Mouse (Mus musculus) thymus, postnatal 36 days (tissue): Measurements from ENCODE around the gene Gpatch2.

ENCODE experiments used
- DNase-seq, 2 experiments: peaks; one replicate each; pipeline ENCODE4 v3.0.0; 2022; ENCODE audit warnings: mixed read lengths in 2 of 2

Gene Gpatch2

DNA sequence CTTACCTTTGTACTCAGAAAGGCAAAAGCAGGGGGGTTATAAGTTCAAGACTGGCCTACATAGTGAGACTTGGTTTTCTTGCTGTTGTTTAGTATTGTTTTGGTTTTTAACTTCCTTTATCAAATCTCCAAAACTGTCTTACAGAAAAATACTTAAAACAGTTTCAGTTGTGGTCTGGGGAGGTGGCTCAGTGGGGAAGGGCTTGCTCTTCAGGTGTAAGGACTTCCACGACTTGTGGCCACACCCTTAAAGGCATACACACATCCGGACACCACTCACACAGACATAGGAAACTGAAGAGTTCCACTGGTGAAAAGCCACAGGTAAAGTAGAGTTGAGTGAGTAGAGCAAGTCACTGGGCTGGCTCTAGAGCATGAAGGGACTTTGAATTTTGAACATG, 93.2 kb downstream of the Gpatch2 start:
- DNase-seq, result no peak

DNA sequence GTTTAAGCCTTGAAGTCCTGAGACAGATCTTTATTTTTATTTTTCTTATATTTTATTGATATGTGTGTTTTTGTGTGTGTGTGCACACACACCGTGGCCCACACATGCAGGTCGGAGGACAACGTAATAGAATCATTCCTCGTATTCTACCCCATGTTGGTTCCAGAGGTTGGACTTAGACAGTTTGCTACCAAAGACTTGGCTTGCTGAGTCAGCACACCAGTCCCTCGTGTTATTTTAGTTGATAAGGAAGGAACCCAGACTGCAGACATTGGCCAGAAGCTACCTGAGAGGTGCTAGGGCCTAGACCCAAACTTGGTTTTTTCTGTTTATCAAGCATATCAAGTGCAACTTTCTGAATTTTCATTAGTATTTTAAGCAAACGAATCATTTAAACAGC, 95.8 kb downstream of the Gpatch2 start:
- DNase-seq, result no peak

DNA sequence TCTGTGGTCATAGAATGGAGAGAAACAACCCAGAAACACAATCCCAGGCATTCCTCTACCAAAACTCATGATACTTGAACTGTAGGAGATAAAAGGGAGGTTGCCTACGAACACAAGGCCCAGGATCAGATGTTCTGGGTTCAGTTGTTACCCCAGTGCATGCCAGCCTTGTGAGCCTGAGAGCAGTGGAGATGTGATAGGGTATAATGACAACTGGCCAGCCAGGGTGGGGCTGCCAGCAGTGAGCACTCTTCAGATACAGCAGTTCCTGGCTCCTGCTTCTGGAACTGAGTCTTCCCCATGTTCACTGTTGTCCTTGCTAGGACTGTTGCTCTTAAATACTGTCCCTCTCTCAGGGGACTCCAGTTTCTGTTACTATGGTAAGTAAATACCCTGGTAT, 98.0 kb downstream of the Gpatch2 start:
- no peak for DNase-seq

DNA sequence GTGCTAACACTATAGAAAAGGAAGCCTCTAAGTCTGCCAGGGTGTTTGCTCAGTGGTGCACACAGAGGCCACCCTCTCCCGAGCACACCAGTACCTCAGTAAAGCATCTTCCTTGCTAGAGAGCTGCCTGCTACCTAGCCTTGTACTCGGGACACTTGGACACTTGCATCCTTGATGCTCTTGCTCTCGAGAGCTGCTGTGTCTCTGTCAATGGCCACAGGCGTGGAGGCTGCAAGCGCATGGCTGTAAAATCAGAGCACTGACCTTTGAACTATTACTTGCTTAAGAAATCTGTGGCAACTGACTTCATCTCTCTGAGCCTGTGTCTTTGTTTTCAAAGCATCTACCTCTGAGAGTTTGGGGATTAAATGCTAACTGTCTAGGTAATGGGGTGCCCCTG, 98.5 kb downstream of the Gpatch2 start:
- no peak for DNase-seq

DNA sequence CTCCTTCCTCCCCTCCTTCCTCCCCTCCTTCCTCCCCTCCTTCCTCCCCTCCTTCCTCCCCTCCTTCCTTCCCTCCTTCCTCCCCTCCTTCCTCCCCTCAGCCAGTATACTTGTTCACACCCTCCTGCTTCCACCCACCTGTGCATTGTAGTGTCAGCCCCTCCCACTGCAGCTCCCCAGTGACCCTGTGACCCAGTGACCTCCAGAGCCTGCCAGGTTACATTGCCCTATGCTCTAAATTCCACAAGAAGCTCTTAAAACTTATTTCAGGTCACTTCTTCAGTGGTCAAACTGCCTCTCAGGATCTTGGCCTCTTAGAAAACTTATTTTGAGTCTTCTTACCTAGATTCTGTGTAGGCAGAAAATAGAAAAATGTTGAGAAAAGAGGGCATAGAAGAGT, 99.2 kb downstream of the Gpatch2 start:
- no peak for DNase-seq

DNA sequence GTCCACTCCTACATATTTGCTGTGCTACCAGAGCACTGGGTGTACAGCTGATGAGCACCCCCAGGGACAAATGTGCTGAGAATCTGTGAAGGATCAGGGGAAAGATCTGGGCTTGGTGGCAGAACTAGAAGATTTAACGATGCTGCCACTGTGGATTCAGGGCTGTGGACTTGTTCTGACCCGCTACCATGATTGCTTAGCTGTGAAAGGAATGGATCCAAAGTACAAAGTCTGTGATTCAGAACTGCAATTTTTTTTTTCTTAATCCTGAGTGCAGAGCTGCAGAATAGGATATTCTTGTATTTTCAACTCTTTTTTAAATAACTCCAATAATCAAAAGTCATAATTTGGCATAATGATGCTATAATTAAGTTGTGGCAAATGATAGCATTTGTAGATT, 100.5 kb downstream of the Gpatch2 start:
- DNase-seq, result no peak

DNA sequence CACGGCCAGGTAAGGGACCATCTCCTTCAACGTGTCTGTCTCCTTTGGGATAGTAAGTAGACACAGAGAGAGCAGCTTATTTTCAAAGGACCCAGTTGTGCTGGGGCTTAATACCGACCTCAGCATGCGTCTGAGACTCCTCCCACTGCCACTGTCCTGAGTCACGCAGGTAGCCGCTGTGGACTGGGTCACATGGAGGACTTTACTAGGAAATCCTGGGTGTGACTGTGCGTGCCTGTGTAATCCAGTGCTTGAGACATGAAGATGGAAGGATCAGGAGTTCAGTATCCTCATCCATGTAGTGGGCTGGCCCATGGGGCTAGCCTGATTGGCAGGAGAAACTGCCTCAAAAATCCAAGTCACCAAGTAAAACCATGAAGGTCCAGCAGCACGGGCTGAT, 101.2 kb downstream of the Gpatch2 start:
- no peak for DNase-seq

DNA sequence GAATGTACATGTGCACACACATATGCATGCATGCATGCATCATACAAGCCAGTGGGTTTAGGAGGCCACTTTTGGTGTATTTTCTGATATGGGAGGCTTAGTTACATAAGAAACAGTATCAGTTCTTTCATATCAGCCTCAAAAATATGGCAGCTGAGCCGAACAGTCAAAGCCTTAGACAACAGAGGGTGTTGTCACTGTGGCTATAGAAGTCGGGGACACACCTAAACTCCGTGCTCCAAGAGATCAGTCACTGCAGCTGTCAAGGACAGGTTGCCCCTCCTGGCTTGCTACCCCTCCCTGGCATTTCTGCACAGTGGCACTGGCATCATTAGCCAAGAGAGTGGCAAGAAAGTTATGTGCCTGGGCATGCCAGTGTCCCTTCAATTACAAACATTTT, 106.5 kb downstream of the Gpatch2 start:
- no peak for DNase-seq

DNA sequence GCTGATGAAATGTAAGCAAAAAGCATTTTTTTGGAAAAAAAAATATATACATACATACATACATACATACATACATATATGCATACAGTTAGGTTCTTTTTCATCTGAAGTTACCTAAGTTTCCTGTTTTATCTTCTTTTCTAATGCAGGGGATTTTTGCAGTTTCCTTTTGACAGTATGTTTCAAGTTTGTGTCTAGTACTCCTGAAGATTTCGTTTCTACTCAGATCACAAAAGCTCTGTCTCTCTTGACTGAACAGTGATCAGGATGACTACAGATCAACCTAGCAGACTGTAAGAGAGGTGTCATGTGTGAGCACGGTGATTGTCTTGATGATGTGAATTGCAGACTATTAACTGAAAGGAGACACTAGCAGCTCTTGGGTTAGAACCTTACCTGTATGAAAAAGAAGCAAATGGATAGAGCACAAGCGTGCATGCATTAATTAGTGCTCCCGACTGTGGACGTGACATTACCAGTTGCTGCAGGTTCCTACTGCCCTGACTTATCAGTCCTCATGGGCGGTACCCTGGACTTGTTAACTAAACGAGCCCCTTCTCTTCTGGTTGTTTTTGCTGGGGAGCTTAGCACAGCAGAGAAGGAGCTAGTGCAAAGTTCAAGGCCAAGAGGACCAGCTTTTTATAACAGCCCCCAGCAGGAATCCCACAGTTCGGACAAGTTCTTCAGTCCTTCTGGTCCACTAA, 107.3 kb downstream of the Gpatch2 start:
- no peak for DNase-seq

DNA sequence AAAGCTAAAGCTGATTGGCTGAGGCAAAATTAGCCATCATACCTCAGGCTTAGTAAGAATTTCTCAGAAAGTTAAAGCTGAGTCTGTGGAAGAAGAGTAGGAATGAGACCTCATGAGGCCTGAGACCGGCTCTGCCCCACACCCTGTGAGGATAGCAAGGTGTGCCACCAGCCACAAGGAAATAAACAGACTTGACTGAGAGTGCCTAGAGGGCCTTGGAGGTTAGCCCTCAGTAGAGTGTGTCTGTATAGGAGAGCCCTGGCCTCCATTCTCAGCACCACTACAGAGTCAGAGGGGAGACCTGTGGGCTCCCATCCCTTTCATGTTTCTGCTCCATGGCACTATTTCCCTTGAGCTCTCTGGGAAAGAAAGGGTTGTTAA, 107.9 kb downstream of the Gpatch2 start:
- DNase-seq, result no peak

DNA sequence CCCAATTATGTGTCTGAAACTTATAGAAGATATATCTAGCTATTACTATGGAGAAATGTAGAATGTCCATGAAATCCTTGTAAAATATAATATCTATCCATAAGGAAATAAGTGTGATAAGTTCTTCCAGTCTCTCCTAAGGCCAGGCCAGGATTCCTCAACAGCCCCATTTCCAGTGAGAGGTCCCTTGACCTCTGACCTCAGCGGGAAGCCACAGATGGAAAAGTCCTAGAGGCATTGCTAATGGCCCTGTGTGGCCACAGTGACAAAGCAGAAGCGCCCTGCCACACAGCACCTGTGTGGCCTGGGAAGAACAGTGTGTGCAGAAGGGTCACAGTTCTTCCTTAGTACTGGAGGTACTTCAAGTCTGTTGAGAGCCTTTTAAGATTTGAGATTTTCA, 127.2 kb downstream of the Gpatch2 start:
- DNase-seq, result no peak

DNA sequence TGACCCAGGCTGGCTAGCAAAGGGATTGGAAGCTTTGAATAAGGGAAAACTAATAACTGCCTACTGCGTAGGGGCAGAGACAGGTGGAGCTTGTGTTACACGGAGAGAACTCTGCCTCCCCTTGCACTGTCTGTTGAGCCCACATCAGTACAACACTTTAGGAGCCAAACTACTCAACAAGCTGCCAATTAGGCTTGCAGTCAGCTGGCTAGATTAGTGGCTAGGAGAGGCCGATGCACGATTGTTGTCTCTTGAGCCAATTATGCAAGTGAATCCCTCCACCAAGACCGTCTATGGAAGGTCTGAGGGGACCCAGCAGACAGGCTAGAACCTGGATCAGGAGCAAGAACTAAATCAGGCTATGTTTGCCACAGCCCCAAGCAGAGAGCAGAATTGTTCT, 129.8 kb downstream of the Gpatch2 start:
- no peak for DNase-seq

DNA sequence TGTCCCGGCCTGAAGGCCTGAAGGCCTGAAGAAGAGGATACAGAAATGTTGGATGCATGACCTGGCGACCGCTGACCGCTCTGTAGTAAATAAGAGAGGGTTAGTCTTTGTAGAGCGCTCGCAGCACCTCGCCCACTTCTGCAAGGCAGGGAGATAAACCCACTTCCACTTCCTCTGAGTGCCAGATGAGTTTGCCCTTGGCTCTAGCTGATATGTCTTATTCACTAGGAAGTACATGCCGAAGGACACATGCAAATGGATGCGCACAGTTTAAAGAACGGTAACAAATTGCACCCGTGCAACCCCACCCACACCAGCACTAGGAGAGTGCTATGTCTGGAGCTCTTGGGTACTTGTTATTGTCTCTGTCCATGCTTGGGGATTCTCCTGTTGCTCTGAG, 131.6 kb downstream of the Gpatch2 start:
- peak in 1 of 2 experiments; percentile 22 for DNase-seq

DNA sequence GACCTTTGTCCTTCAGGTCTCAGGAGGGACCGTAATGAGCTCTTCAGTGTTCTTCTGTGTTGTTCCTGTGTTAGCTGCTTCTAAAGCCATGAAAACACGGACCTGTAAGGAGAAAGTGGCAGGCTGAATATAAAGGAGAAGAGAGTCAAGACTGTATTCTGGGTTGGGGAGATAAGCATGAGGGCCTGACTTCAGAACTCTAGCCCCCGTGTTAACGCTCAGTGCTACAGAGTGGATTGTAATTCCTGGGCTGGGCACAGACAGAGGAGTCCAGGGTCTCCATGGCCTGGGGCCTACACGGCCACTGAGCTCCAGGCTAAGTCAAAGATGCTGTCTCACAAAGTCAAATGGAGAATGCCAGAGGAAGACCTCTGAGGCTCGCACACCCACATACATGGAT, 132.3 kb downstream of the Gpatch2 start:
- no peak for DNase-seq

DNA sequence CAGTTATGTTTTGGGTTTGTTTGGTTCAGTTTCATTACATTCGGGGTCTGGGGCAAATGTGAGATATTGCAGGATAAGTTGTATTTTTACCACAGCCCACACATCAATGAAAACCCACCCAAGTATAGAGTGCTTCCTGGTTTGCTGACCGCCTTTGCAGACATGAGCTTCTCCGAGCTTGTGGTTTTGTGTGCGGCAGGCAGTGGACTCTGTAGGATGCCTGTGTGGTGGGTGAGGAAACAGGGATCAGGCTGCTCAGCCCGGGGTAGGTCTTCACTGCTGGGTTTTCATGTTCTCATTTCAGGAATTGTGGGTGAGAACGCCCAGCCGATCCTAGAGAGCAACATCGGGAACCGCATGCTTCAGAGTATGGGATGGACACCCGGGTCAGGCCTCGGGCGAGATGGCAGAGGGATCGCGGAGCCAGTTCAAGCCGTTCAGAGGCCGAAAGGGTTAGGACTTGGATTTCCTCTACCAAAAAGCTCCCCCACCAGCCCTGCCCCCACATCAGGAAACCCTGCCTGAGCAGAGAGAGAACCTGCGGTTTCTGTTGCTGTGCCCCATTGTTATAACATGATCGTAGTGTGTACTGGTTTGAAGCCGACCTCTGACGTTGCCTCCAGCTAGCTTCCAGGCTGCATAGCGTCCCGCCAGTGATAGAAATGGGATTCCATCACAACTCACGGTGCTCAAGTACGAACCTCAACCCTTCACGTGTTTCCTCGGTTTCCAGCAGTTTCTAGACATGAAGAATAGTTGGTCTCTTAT, 132.9 kb downstream of the Gpatch2 start:
- DNase-seq, result peak; percentile 34 to 64

DNA sequence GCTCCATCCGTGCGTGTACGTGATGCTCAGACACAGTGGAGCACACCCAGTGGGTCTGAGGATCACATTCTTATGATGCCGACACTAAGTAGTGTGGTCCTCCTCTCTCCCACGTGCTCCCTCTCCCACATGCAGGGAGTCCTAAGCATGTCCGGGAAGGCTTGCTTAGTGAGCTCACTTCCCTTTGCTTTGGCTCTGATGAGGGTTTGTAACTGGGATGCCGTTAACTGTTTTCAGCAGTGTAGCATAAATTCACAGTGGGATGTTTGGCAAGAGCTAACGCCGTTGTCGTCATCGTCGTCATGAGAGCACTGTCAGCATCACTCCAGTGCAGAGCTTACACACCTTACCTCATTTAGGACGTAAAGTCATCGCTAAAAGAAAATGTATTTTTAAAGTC, 133.6 kb downstream of the Gpatch2 start:
- no peak for DNase-seq

DNA sequence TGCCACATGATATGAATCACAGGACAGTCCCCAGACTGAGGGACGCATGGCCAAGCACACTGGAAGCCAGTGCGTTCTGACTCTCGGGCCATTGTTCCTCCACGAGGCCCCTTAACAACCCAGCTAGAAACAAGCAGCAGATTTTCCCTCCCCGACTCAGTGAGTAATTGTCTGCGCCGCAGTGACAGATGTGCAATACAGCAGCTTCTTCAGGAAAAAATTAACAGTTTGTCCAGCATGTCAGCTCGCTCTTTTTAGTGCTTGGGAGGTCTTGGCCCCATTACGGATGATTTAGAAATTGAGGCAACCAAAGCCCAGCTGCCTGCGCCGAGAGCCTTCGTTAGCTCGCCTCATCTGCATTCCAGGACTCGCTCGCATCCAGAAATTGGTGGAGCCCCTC, 140.9 kb downstream of the Gpatch2 start:
- no peak for DNase-seq

DNA sequence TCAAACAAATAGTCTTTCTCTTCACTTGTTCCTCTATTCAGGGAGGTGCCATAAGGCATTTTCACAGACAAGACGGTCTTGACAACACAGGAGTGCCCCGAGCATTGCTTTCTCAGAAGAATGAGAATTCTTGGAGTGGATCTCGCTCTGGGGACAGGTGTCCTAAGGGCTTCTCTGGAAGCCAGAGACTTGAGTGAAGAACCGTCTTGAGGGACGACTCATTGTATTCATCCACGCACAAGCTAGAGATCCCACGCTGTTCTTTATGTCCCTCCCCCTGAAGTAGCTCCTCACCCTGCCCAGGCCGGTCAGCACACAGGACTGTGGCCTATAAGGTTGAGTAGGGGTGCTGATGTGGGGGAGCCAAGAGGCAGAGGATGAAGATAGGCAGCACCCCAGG, 141.6 kb downstream of the Gpatch2 start:
- no peak for DNase-seq

DNA sequence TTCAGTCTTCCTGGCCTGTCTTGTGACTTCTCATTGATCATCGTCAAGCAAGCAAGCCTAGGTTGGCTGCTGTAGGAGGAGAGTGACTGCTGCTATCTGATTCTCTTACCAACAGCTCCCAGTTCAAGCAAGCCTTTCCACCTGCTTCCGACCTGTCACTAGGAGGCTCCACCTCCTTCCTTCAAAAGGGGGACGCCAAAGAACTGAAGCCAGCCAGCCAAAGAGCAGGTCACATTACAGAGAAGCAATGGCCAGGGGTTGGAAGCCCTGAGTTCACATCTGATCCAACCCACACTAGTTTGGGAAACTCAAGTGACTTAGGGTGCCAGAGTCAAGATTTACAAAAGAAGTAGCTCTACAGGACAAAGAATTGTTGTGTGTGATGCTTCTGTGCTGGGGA, 144.9 kb downstream of the Gpatch2 start:
- DNase-seq, result no peak

DNA sequence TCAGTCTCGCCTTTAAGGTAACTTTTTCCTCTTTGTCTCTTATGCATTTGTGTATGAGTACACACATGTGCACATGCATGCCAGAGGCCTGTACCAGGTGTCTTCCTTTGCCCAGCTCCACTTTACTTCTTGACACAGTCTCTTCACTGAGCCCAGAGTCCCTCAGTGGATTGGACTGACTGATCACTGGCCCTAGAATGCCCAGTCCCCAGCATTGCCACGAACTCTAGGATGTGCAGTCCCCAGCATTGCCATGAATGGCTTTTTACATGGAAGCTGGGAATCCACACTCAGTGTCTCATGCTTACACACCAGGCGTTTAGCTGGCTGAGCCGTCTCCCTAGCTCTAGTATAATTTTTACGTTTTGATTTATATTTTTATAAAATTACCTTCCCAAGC, 147.2 kb downstream of the Gpatch2 start:
- no peak for DNase-seq

DNA sequence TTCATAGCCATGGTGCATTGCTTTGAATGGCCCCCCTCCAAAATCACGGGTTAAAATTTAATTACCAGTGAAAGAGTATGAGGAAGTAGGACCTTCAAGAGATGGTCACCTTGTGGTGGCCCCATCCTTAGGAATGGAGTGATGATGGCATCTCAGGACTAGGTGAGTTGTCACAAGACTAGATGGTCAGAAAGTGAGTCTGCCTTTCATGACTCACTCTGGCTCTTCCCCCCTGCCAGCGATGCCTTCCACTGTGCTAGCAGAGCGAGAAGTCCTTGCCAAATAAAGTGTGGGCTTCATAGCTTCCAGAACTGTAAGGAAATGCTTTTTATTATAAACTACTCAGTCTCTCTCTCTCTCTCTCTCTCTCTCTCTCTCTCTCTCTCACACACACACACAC, 150.1 kb downstream of the Gpatch2 start:
- no peak for DNase-seq

DNA sequence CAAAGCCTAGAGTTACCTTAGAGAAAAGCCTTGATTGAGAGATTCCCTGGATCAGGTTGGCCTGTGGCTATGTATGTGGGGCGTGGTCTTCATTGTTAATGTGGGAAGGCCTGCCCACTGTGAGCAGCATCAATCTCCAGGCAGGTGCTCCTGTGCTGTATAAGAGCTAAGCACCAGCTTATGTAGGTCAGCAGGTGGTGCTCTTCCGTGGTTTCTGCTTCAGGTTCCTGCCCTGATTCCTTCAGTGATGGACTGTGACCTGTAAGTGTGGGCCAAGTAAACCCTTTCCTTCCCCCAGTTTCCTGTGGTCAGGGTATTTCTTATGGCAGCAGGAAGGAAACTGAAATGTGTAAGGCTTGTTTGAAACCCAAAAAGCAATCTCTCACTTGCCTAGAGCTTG, 151.5 kb downstream of the Gpatch2 start:
- DNase-seq, result no peak

DNA sequence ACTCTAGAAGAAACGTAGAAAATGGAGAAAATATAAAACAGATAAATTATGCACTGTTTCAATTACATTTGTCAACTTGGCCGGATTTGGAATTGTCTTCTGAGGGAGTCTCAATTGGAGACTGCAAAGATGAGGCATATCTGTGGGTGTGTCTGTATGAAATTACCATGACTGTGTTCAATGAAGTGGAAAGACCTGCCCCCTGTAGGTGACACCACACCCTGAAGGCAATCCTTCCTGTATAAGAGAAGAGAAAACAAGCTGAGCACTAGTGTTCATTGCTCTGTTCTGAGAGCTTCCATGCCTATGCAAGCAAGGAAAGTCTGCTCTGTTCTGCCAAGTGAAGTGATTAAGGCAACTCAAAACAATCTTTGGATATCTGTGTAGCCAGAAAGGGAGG, 153.7 kb downstream of the Gpatch2 start:
- DNase-seq, result no peak

DNA sequence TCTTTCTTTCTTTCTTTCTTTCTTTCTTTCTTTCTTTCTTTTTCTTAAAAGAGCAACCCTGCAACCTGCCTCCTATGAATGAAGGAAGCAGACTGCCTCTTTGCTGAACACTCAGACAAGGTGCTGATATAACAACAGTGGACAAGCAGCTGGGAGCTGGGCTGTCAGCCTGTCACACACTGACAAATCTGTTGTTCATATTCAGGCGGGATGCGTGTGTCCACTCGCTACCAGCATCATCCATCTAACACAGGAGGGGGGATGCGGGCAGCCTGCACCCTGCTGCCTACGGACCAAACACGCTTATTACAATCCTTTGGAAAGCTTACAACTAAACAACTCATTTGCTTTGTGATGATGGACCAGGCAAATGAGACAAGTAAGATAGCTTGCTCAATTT, 158.2 kb downstream of the Gpatch2 start:
- DNase-seq, result no peak

DNA sequence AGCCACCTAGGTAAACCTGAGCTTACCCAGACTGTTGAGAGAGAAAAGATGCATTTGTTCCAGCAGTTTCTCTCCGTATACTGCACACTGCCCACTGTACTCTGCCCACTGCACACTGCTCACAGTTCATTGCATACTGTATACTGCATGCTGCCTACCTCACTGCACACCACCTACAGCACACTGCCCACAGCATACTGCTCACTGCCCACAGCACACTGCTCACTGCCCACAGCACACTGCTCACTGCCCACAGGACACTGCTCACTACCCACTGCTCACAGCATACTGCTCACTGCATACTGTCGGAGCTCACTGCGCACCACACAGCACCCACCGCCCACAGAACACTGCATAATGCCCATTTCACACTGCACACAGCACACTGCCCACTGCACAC, 159.1 kb downstream of the Gpatch2 start:
- DNase-seq, result no peak
